Mouse (Mus musculus) MEL (cell line): Measurements from ENCODE around the gene Apobec2. TPM values are rescaled to one million over a fixed set of nuclear protein-coding genes. Genes with fewer than 3 reads are reported as not detected.

Experiments used
- DNase-seq: peaks from one replicate; pipeline ENCODE4 v3.0.0; 2011; ENCODE audit warnings: low read depth, low spot score
- H3K27ac ChIP-seq: 2 replicates; pipeline ENCODE4 v1.5.1; 2012; ENCODE audit warnings: low read depth, mild to moderate bottlenecking, control low read depth, low read length, moderate library complexity; ENCODE audit not compliant: control insufficient read depth
- H3K27me3 ChIP-seq, 2 experiments: fragments of 150-350 bp in 1 of 2; sonication (generic) in 1 of 2; 2 replicates each; pipeline ENCODE4 v1.6.1; 2012; ENCODE audit warnings: low read length in 2 of 2, mild to moderate bottlenecking in 2 of 2, improper control_type of control experiment in 1 of 2, moderate library complexity in 1 of 2; ENCODE audit not compliant: insufficient read depth in 2 of 2, control insufficient read depth in 1 of 2
- H3K36me3 ChIP-seq, 2 experiments: 2 replicates each; pipeline ENCODE4 v1.6.1; 2012 to 2014; ENCODE audit warnings: low read length in 2 of 2, improper control_type of control experiment in 1 of 2, inconsistent platforms in 1 of 2, mild to moderate bottlenecking in 1 of 2; ENCODE audit not compliant: insufficient read depth in 2 of 2, control insufficient read depth in 1 of 2
- H3K4me1 ChIP-seq, 2 experiments: fragments of 150-350 bp in 1 of 2; sonication (generic) in 1 of 2; 2 replicates each; pipeline ENCODE4 v1.6.1; 2012; ENCODE audit warnings: low read length in 2 of 2, improper control_type of control experiment in 1 of 2, mild to moderate bottlenecking in 1 of 2; ENCODE audit not compliant: insufficient read depth in 2 of 2, control insufficient read depth in 1 of 2
- H3K4me3 ChIP-seq, 2 experiments: fragments of 150-350 bp in 1 of 2; sonication (generic) in 1 of 2; 2 replicates each; pipeline ENCODE4 v1.5.1; 2012; ENCODE audit warnings: low read depth in 2 of 2, low read length in 2 of 2, mild to moderate bottlenecking in 2 of 2, moderate library complexity in 2 of 2, control low read depth in 1 of 2, improper control_type of control experiment in 1 of 2; ENCODE audit not compliant: control insufficient read depth in 1 of 2, insufficient read depth in 1 of 2
- H3K79me2 ChIP-seq: 2 replicates; pipeline ENCODE4 v1.6.1; 2012; ENCODE audit warnings: mild to moderate bottlenecking, low read length, moderate library complexity; ENCODE audit not compliant: control insufficient read depth, poor library complexity, insufficient read depth
- H3K9ac ChIP-seq: 2 replicates; pipeline ENCODE4 v1.6.1; 2012; ENCODE audit warnings: low read depth, mild to moderate bottlenecking, control low read depth, low read length, moderate library complexity; ENCODE audit not compliant: control insufficient read depth, poor library complexity, severe bottlenecking
- H3K9me3 ChIP-seq: fragments of 150-350 bp; sonication (generic); replicated peaks from 2 replicates; pipeline ENCODE4 v1.6.1; 2012; ENCODE audit warnings: mild to moderate bottlenecking, low read length, improper control_type of control experiment, moderate library complexity; ENCODE audit not compliant: insufficient read depth
- CHD2 ChIP-seq: IDR thresholded peaks from 2 replicates; pipeline ENCODE4 v1.6.1; 2011; ENCODE audit warnings: low read length, improper control_type of control experiment
- CTCF ChIP-seq, 3 experiments: IDR thresholded peaks in 2 of 3; conservative IDR thresholded peaks in 1 of 3; 2 replicates each; pipeline ENCODE4 v1.5.1; 2011 to 2012; ENCODE audit warnings: low read length in 3 of 3, low read depth in 2 of 3, mild to moderate bottlenecking in 2 of 3, improper control_type of control experiment in 1 of 3, inconsistent platforms in 1 of 3, mixed read lengths in 1 of 3, moderate library complexity in 1 of 3; ENCODE audit not compliant: control insufficient read depth in 1 of 3, insufficient read depth in 1 of 3, poor library complexity in 1 of 3, severe bottlenecking in 1 of 3
- E2F4 ChIP-seq: IDR thresholded peaks from 2 replicates; pipeline ENCODE4 v1.6.1; 2011; ENCODE audit warnings: low read depth, low read length, improper control_type of control experiment, borderline replicate concordance
- EP300 ChIP-seq, 2 experiments: IDR thresholded peaks; 2 replicates each; pipeline ENCODE4 v1.6.1; 2011; ENCODE audit warnings: improper control_type of control experiment in 2 of 2, low read length in 2 of 2, low read depth in 1 of 2, mild to moderate bottlenecking in 1 of 2
- ETS1 ChIP-seq: IDR thresholded peaks from 2 replicates; pipeline ENCODE4 v1.6.1; 2012; ENCODE audit warnings: low read depth, mild to moderate bottlenecking, inconsistent platforms, low read length, improper control_type of control experiment, moderate library complexity
- GATA1 ChIP-seq: IDR thresholded peaks from 2 replicates; pipeline ENCODE4 v1.6.1; 2011; ENCODE audit warnings: low read depth, low read length, improper control_type of control experiment
- MAFK ChIP-seq: IDR thresholded peaks from 2 replicates; pipeline ENCODE4 v1.6.1; 2011; ENCODE audit warnings: low read depth, mild to moderate bottlenecking, low read length, improper control_type of control experiment, borderline replicate concordance
- MEF2A ChIP-seq: IDR thresholded peaks from 2 replicates; pipeline ENCODE4 v1.6.1; 2014; ENCODE audit warnings: low read depth, mild to moderate bottlenecking, inconsistent platforms, low read length, improper control_type of control experiment; ENCODE audit not compliant: poor library complexity, insufficient replicate concordance, severe bottlenecking; ENCODE audit errors: extremely low read depth
- MXI1 ChIP-seq: IDR thresholded peaks from 2 replicates; pipeline ENCODE4 v1.6.1; 2011; ENCODE audit warnings: mild to moderate bottlenecking, low read depth, low read length, improper control_type of control experiment
- NRF1 ChIP-seq: IDR thresholded peaks from 2 replicates; pipeline ENCODE4 v1.6.1; 2014; ENCODE audit warnings: low read depth, mild to moderate bottlenecking, inconsistent platforms, low read length, improper control_type of control experiment, moderate library complexity; ENCODE audit not compliant: poor library complexity, insufficient read depth, severe bottlenecking
- POLR2AphosphoS2 ChIP-seq: IDR thresholded peaks from 2 replicates; pipeline ENCODE4 v1.6.1; 2011; ENCODE audit warnings: low read length, improper control_type of control experiment
- POLR2AphosphoS5 ChIP-seq: IDR thresholded peaks from 2 replicates; pipeline ENCODE4 v1.6.1; 2012; ENCODE audit warnings: low read depth, borderline replicate concordance, mild to moderate bottlenecking, inconsistent platforms, low read length, moderate library complexity, mixed read lengths
- RAD21 ChIP-seq: IDR thresholded peaks from 2 replicates; pipeline ENCODE4 v1.6.1; 2011; ENCODE audit warnings: mild to moderate bottlenecking, low read depth, low read length, improper control_type of control experiment
- RCOR1 ChIP-seq: IDR thresholded peaks from 2 replicates; pipeline ENCODE4 v1.6.1; 2012; ENCODE audit warnings: low read depth, mild to moderate bottlenecking, inconsistent platforms, low read length, improper control_type of control experiment
- SIN3A ChIP-seq: IDR thresholded peaks from 2 replicates; pipeline ENCODE4 v1.6.1; 2012; ENCODE audit warnings: low read length, improper control_type of control experiment, inconsistent platforms
- TAL1 ChIP-seq: IDR thresholded peaks from 2 replicates; pipeline ENCODE4 v1.6.1; 2012; ENCODE audit warnings: mild to moderate bottlenecking, inconsistent platforms, low read length, moderate library complexity, mixed read lengths
- UBTF ChIP-seq: IDR thresholded peaks from 2 replicates; pipeline ENCODE4 v1.6.1; 2012; ENCODE audit warnings: low read depth, mild to moderate bottlenecking, inconsistent platforms, low read length, improper control_type of control experiment, moderate library complexity, borderline replicate concordance; ENCODE audit not compliant: insufficient read depth
- ZC3H11A ChIP-seq: IDR thresholded peaks from 2 replicates; pipeline ENCODE4 v1.6.1; 2012; ENCODE audit warnings: low read depth, mild to moderate bottlenecking, inconsistent platforms, low read length, improper control_type of control experiment
- ZKSCAN1 ChIP-seq: IDR thresholded peaks from 2 replicates; pipeline ENCODE4 v1.6.1; 2012; ENCODE audit warnings: low read depth, mild to moderate bottlenecking, inconsistent platforms, low read length, improper control_type of control experiment, moderate library complexity
- ZMIZ1 ChIP-seq: IDR thresholded peaks from 2 replicates; pipeline ENCODE4 v1.6.1; 2012; ENCODE audit warnings: low read depth, mild to moderate bottlenecking, inconsistent platforms, low read length, improper control_type of control experiment, moderate library complexity
- polyA plus RNA-seq, 2 experiments: library from polyadenylated mRNA; stranded (reverse) in 1 of 2; unstranded in 1 of 2; fragments of >175 nt in 1 of 2; fragments of >200 nt in 1 of 2; gene quantifications; 2 replicates each; pipeline versions ENCODE4 v1.2.1 to v1.2.4; 2012; ENCODE audit warnings: low replicate concordance in 2 of 2, low read depth in 1 of 2; ENCODE audit not compliant: insufficient read length in 2 of 2, insufficient read depth in 1 of 2, missing spikeins in 1 of 2
- total RNA-seq: library from RNA; depleted of rRNA; stranded (reverse); fragments of 300-350 nt; gene quantifications from 2 replicates; pipeline ENCODE4 v1.2.3, GENCODE M21; 2012; rRNA removed

The Apobec2 gene
- total and polyA plus RNA-seq, 3 experiments: 0.19 to 0.42 TPM; not detected in 1

GRCm38 (mm10) chr17:48372987-48373386 is 59.7 kb downstream of the Apobec2 start:
- no peak for TF ChIP-seq CTCF (IDR thresholded peaks at IDR 0.05 in 2 of 3, conservative IDR thresholded peaks at IDR 0.05 in 1 of 3; ENCODE audit: control insufficient read depth in 1 of 3, insufficient read depth in 1 of 3, low read depth in 2 of 3, low read length in 3 of 3, poor library complexity in 1 of 3, severe bottlenecking in 1 of 3)
- TF ChIP-seq POLR2AphosphoS5: no peak
- TF ChIP-seq NRF1: no peak
- TF ChIP-seq GATA1: no peak
- TF ChIP-seq ZMIZ1: no peak
- TF ChIP-seq E2F4: no peak
- no peak for TF ChIP-seq SIN3A
- TF ChIP-seq ZKSCAN1: no peak
- TF ChIP-seq ZC3H11A: no peak
- TF ChIP-seq ETS1: no peak
- no peak for TF ChIP-seq MEF2A
- no peak for TF ChIP-seq MAFK
- no peak for TF ChIP-seq RCOR1
- no peak for TF ChIP-seq UBTF
- no peak for TF ChIP-seq RAD21
- TF ChIP-seq MXI1: no peak
- no peak for TF ChIP-seq EP300 (IDR thresholded peaks at IDR 0.05; ENCODE audit: low read depth in 1 of 2, low read length in 2 of 2)
- no peak for TF ChIP-seq TAL1

GRCm38 (mm10) chr17:48371621-48372020 is 61.1 kb downstream of the Apobec2 start:
- Histone ChIP-seq H3K36me3 (no peaks in the 10 kb centered on the region), H3K79me2 (no peaks in the 10 kb centered on the region), H3K27me3 (no peaks in the 10 kb centered on the region), H3K27ac (no peak overlapping the region), H3K4me3 (no peak overlapping the region), H3K9ac (no peak overlapping the region), H3K4me1 (no peaks in the 10 kb centered on the region), H3K9me3 (no peaks in the 10 kb centered on the region)
- no peak for DNase-seq
- TF ChIP-seq CHD2 (no peak), POLR2AphosphoS2 (no peak), E2F4 (no peak)

More at GRCm38 (mm10) chr17:48372987-48373386, 59.7 kb downstream of the Apobec2 start:
- Histone ChIP-seq H3K79me2 (no peaks in the 10 kb centered on the region), H3K36me3 (no peaks in the 10 kb centered on the region), H3K4me3 (no peak overlapping the region), H3K4me1 (no peaks in the 10 kb centered on the region), H3K9ac (no peak overlapping the region), H3K27ac (no peak overlapping the region), H3K9me3 (no peaks in the 10 kb centered on the region), H3K27me3 (no peaks in the 10 kb centered on the region)
- no peak for DNase-seq

Other genes starting within 250 kb of the Apobec2 start
- gene Trem1, start 200.2 kb downstream of the Apobec2 start, total RNA-seq: not detected in 2 replicates
- under 1 TPM in 1 of 2 experiments, not detected in 1; 0.06 TPM for gene Trem1, start 200.2 kb downstream of the Apobec2 start, polyA plus RNA-seq
- gene Trem3, start 185.2 kb downstream of the Apobec2 start, total RNA-seq: not detected in 2 replicates
- gene Trem3, start 185.2 kb downstream of the Apobec2 start, polyA plus RNA-seq: not detected
- gene Treml4, start 168.6 kb downstream of the Apobec2 start, total RNA-seq: 0.35 and 0.56 TPM in 2 replicates
- 1 to 10 TPM in 1 of 2 experiments, not detected in 1; 1.4 TPM for gene Treml4, start 168.6 kb downstream of the Apobec2 start, polyA plus RNA-seq
- 21.5 and 27.7 TPM in 2 replicates for gene Treml2, start 133.4 kb downstream of the Apobec2 start, total RNA-seq
- 10 to 100 TPM in 1 of 2 experiments, not detected in 1; 52.7 TPM for gene Treml2, start 133.4 kb downstream of the Apobec2 start, polyA plus RNA-seq
- 0.13 and 0.19 TPM in 2 replicates for gene B430306N03Rik, start 116.8 kb downstream of the Apobec2 start, total RNA-seq
- under 1 TPM in 1 of 2 experiments, not detected in 1; 0.68 TPM for gene B430306N03Rik, start 116.8 kb downstream of the Apobec2 start, polyA plus RNA-seq
- gene Trem2, start 86.5 kb downstream of the Apobec2 start, total RNA-seq: 0.04 and 0.26 TPM in 2 replicates
- under 1 TPM in 1 of 2 experiments, not detected in 1; 0.26 TPM for gene Trem2, start 86.5 kb downstream of the Apobec2 start, polyA plus RNA-seq
- 0.69 and 0.96 TPM in 2 replicates for gene Treml1, start 73.0 kb downstream of the Apobec2 start, total RNA-seq
- 1 to 10 TPM in 1 of 2 experiments, not detected in 1; 1.7 TPM for gene Treml1, start 73.0 kb downstream of the Apobec2 start, polyA plus RNA-seq
- 48.1 and 56.9 TPM in 2 replicates for gene Nfya, start 23.0 kb downstream of the Apobec2 start, total RNA-seq
- 10 to 100 TPM in 1 of 2 experiments, not detected in 1; 97.8 TPM for gene Nfya, start 23.0 kb downstream of the Apobec2 start, polyA plus RNA-seq
- gene Oard1, start 22.9 kb downstream of the Apobec2 start, total RNA-seq: 21.2 and 21.5 TPM in 2 replicates
- 10 to 100 TPM in 1 of 2 experiments, not detected in 1; 24.4 TPM for gene Oard1, start 22.9 kb downstream of the Apobec2 start, polyA plus RNA-seq
- 3.7 and 4.9 TPM in 2 replicates for gene Tspo2, start 18.6 kb upstream of the Apobec2 start, total RNA-seq
- gene Tspo2, start 18.6 kb upstream of the Apobec2 start, polyA plus RNA-seq: 10 to 100 TPM in 1 of 2 experiments, not detected in 1; 14.6 TPM
- 3.8 and 4.7 TPM in 2 replicates for gene Unc5cl, start 22.0 kb upstream of the Apobec2 start, total RNA-seq
- gene Unc5cl, start 22.0 kb upstream of the Apobec2 start, polyA plus RNA-seq: 1 to 10 TPM in 1 of 2 experiments, not detected in 1; 7.7 TPM